Mouse (Mus musculus) liver, embryonic 14.5 days (tissue): ENCODE results near the gene Stk33.

ENCODE experiments used
- CTCF ChIP-seq: IDR thresholded peaks from 2 replicates; pipeline ENCODE4 v1.5.1; 2016; ENCODE audit warnings: antibody characterized with exemption, low read depth, control low read depth
- EP300 ChIP-seq: IDR thresholded peaks from 2 replicates; pipeline ENCODE4 v1.6.1; 2016; ENCODE audit warnings: antibody characterized with exemption, low read depth

GRCm38 (mm10) chr7:109325731-109326130, 113.2 kb downstream of the Stk33 start:
- no peak for TF ChIP-seq EP300
- no peak for TF ChIP-seq CTCF
